Mouse (Mus musculus) E14TG2a.4 (cell line): Measurements from ENCODE around the gene Atp6ap1.

Experiments used
- CTCF ChIP-seq: conservative IDR thresholded peaks from 2 replicates; pipeline ENCODE4 v1.5.1; 2014; ENCODE audit warnings: low read length
- NANOG ChIP-seq: IDR thresholded peaks from 2 replicates; pipeline ENCODE4 v1.6.1; 2014; ENCODE audit warnings: borderline replicate concordance, low read length, mixed read lengths

- TF ChIP-seq CTCF (no peak), NANOG (no peak)
Measured at GRCm38 (mm10) chrX:74330166-74330930, 33.5 kb downstream of the Atp6ap1 start.
